Mouse (Mus musculus): ENCODE results near the gene 0610012G03Rik. TPM values are rescaled to one million over a fixed set of nuclear protein-coding genes. Genes with fewer than 3 reads are reported as not detected.
A peak's percentile ranks its signal among the peaks of the same experiment; 100 is the strongest.

Gene 0610012G03Rik
- polyA plus RNA-seq, 1 experiment from 2014 or later, result 93.5 TPM

GRCm38 (mm10) chr16:31926547-31927182 lies 21.6 kb downstream of the 0610012G03Rik start:
- ATAC-seq (ENCODE audit: low read depth) (no peak), DNase-seq (ENCODE audit: low spot score) (no peak)
- Histone ChIP-seq H3K9ac (ENCODE audit: low read depth, low read length) (no peak overlapping the region), H3K27ac (replicated peaks; ENCODE audit: low read depth, low read length) (no peak overlapping the region), H3K4me1 (ENCODE audit: control insufficient read depth, insufficient read depth, low read length) (no peaks in the 10 kb centered on the region), H3K9me3 (ENCODE audit: control insufficient read depth, low read length) (no peaks in the 10 kb centered on the region), H3K4me3 (ENCODE audit: low read depth, low read length) (no peak overlapping the region), H3K4me2 (ENCODE audit: low read depth, low read length) (no peak overlapping the region), H3K27me3 (replicated peaks; ENCODE audit: control insufficient read depth, insufficient read depth, low read length) (peaks cover 7% of the 10 kb centered on the region; the same call in 1 of the 2 replicates), H3K36me3 (ENCODE audit: control insufficient read depth, insufficient read depth, low read length) (no peaks in the 10 kb centered on the region)
- WGBS, result 76% methylated on average over 13 of the region's 13 CpGs

- no peak overlapping the region for H3K9ac ChIP-seq (ENCODE audit: low read depth, low read length)
- H3K36me3 ChIP-seq (ENCODE audit: control insufficient read depth, insufficient read depth, low read length), result no peaks in the 10 kb centered on the region
- no peak overlapping the region for H3K27ac ChIP-seq (replicated peaks; ENCODE audit: low read depth, low read length)
- ATAC-seq (ENCODE audit: low read depth), result no peak
- H3K4me2 ChIP-seq (ENCODE audit: low read depth, low read length), result no peak overlapping the region
- whole genome bisulfite sequencing, result 73% methylated on average over 6 of the region's 6 CpGs
- peaks cover 7% of the 10 kb centered on the region; the same call in 1 of the 2 replicates for H3K27me3 ChIP-seq (replicated peaks; ENCODE audit: control insufficient read depth, insufficient read depth, low read length)
- H3K9me3 ChIP-seq (ENCODE audit: control insufficient read depth, low read length), result no peaks in the 10 kb centered on the region
- H3K4me1 ChIP-seq (ENCODE audit: control insufficient read depth, insufficient read depth, low read length), result no peaks in the 10 kb centered on the region
- DNase-seq (ENCODE audit: low spot score), result no peak
- H3K4me3 ChIP-seq (ENCODE audit: low read depth, low read length), result no peak overlapping the region
Measured at GRCm38 (mm10) chr16:31926091-31926490, 22.2 kb downstream of the 0610012G03Rik start.

GRCm38 (mm10) chr16:31924368-31924767 lies 23.9 kb downstream of the 0610012G03Rik start:
- ATAC-seq (ENCODE audit: low read depth) (no peak), DNase-seq (ENCODE audit: low spot score) (no peak)
- no peaks in the 10 kb centered on the region for H3K4me1 ChIP-seq (ENCODE audit: control insufficient read depth, insufficient read depth, low read length)
- H3K4me3 ChIP-seq (ENCODE audit: low read depth, low read length), result no peak overlapping the region
- H3K36me3 ChIP-seq (ENCODE audit: control insufficient read depth, insufficient read depth, low read length), result no peaks in the 10 kb centered on the region
- no peak overlapping the region for H3K9ac ChIP-seq (ENCODE audit: low read depth, low read length)
- no peak overlapping the region for H3K4me2 ChIP-seq (ENCODE audit: low read depth, low read length)
- no peak overlapping the region for H3K27ac ChIP-seq (replicated peaks; ENCODE audit: low read depth, low read length)
- H3K9me3 ChIP-seq (ENCODE audit: control insufficient read depth, low read length), result no peaks in the 10 kb centered on the region
- H3K27me3 ChIP-seq (replicated peaks; ENCODE audit: control insufficient read depth, insufficient read depth, low read length), result no peaks in the 10 kb centered on the region
- 77% methylated on average over 6 of the region's 6 CpGs for WGBS

- peak overlapping the region; percentile 47; the same call in 1 of the 2 replicates for H3K9ac ChIP-seq (ENCODE audit: low read depth, low read length)
- ATAC-seq (ENCODE audit: low read depth) (peak; percentile 72; the same call in 1 of the 2 replicates), DNase-seq (ENCODE audit: low spot score) (peak; percentile 90)
- peak overlapping the region; percentile 35 for H3K4me2 ChIP-seq (ENCODE audit: low read depth, low read length)
- no peaks in the 10 kb centered on the region for H3K36me3 ChIP-seq (ENCODE audit: control insufficient read depth, insufficient read depth, low read length)
- H3K9me3 ChIP-seq (ENCODE audit: control insufficient read depth, low read length), result no peaks in the 10 kb centered on the region
- H3K4me1 ChIP-seq (ENCODE audit: control insufficient read depth, insufficient read depth, low read length), result no peaks in the 10 kb centered on the region
- 4% methylated on average over 14 of the region's 14 CpGs for WGBS
- H3K27me3 ChIP-seq (replicated peaks; ENCODE audit: control insufficient read depth, insufficient read depth, low read length), result no peaks in the 10 kb centered on the region
- no peak overlapping the region; the same call in 1 of the 2 replicates for H3K4me3 ChIP-seq (ENCODE audit: low read depth, low read length)
- no peak overlapping the region for H3K27ac ChIP-seq (replicated peaks; ENCODE audit: low read depth, low read length)
Measured at GRCm38 (mm10) chr16:31918248-31918724, 30.0 kb downstream of the 0610012G03Rik start.

GRCm38 (mm10) chr16:31917776-31918175 lies 30.5 kb downstream of the 0610012G03Rik start:
- 73% methylated on average over 11 of the region's 11 CpGs for WGBS
- H3K27me3 ChIP-seq (replicated peaks; ENCODE audit: control insufficient read depth, insufficient read depth, low read length), result no peaks in the 10 kb centered on the region
- no peak overlapping the region for H3K4me3 ChIP-seq (ENCODE audit: low read depth, low read length)
- no peaks in the 10 kb centered on the region for H3K4me1 ChIP-seq (ENCODE audit: control insufficient read depth, insufficient read depth, low read length)
- no peaks in the 10 kb centered on the region for H3K9me3 ChIP-seq (ENCODE audit: control insufficient read depth, low read length)
- no peak for ATAC-seq (ENCODE audit: low read depth)
- no peaks in the 10 kb centered on the region for H3K36me3 ChIP-seq (ENCODE audit: control insufficient read depth, insufficient read depth, low read length)
- H3K27ac ChIP-seq (replicated peaks; ENCODE audit: low read depth, low read length), result no peak overlapping the region
- DNase-seq (ENCODE audit: low spot score), result no peak
- peak overlapping the region; percentile 47; the same call in 1 of the 2 replicates for H3K9ac ChIP-seq (ENCODE audit: low read depth, low read length)
- H3K4me2 ChIP-seq (ENCODE audit: low read depth, low read length), result no peak overlapping the region

GRCm38 (mm10) chr16:31910281-31910847 lies 37.9 kb downstream of the 0610012G03Rik start:
- WGBS, result 67% methylated on average over 10 of the region's 10 CpGs
- Histone ChIP-seq H3K4me2 (ENCODE audit: low read depth, low read length) (no peak overlapping the region), H3K36me3 (ENCODE audit: control insufficient read depth, insufficient read depth, low read length) (no peaks in the 10 kb centered on the region), H3K4me3 (ENCODE audit: low read depth, low read length) (no peak overlapping the region), H3K27me3 (replicated peaks; ENCODE audit: control insufficient read depth, insufficient read depth, low read length) (no peaks in the 10 kb centered on the region), H3K27ac (replicated peaks; ENCODE audit: low read depth, low read length) (no peak overlapping the region), H3K4me1 (ENCODE audit: control insufficient read depth, insufficient read depth, low read length) (0 out of 2 replicates have a peak, but pooled peaks cover 4% of the 10 kb centered on the region), H3K9ac (ENCODE audit: low read depth, low read length) (no peak overlapping the region), H3K9me3 (ENCODE audit: control insufficient read depth, low read length) (no peaks in the 10 kb centered on the region)
- no peak for ATAC-seq (ENCODE audit: low read depth)
- DNase-seq (ENCODE audit: low spot score), result no peak

GRCm38 (mm10) chr16:31908959-31909358 lies 39.3 kb downstream of the 0610012G03Rik start:
- no peak overlapping the region for H3K4me3 ChIP-seq (ENCODE audit: low read depth, low read length)
- no peaks in the 10 kb centered on the region for H3K36me3 ChIP-seq (ENCODE audit: control insufficient read depth, insufficient read depth, low read length)
- H3K27ac ChIP-seq (replicated peaks; ENCODE audit: low read depth, low read length), result no peak overlapping the region
- 65% methylated on average over 11 of the region's 11 CpGs for WGBS
- no peak for DNase-seq (ENCODE audit: low spot score)
- 0 out of 2 replicates have a peak, but pooled peaks cover 4% of the 10 kb centered on the region for H3K4me1 ChIP-seq (ENCODE audit: control insufficient read depth, insufficient read depth, low read length)
- H3K4me2 ChIP-seq (ENCODE audit: low read depth, low read length), result peak overlapping the region; percentile 27; the same call in 1 of the 2 replicates
- H3K9me3 ChIP-seq (ENCODE audit: control insufficient read depth, low read length), result no peaks in the 10 kb centered on the region
- H3K27me3 ChIP-seq (replicated peaks; ENCODE audit: control insufficient read depth, insufficient read depth, low read length), result no peaks in the 10 kb centered on the region
- no peak overlapping the region for H3K9ac ChIP-seq (ENCODE audit: low read depth, low read length)
- ATAC-seq (ENCODE audit: low read depth), result no peak

DNA sequence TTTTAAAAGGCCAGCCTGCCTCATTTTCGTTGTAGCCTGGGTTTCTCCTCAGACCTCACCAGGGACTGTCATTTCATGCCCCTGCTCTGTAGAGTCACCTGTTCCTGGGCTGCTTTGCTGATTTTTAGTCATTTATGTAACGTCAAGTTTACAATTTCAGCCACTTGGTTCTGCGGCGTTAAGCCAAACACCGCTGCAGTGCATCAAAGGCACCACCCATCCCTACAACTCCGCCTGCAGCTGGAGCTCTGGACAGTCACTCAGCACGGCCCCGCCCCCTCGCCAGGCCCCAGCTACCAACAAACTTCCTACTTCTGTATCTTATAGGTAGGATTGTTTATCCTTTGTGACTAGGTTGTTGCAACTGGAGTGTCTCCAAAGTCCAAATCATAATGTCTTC lies 41.4 kb downstream of the 0610012G03Rik start:
- 0 out of 2 replicates have a peak, but pooled peaks cover 4% of the 10 kb centered on the region for H3K4me1 ChIP-seq (ENCODE audit: control insufficient read depth, insufficient read depth, low read length)

More for the DNA sequence above, 41.4 kb downstream of the 0610012G03Rik start:
- Histone ChIP-seq H3K9me3 (ENCODE audit: control insufficient read depth, low read length) (no peaks in the 10 kb centered on the region), H3K9ac (ENCODE audit: low read depth, low read length) (no peak overlapping the region), H3K4me2 (ENCODE audit: low read depth, low read length) (peak overlapping the region; percentile 38), H3K27ac (replicated peaks; ENCODE audit: low read depth, low read length) (no peak overlapping the region; the same call in 1 of the 2 replicates), H3K36me3 (ENCODE audit: control insufficient read depth, insufficient read depth, low read length) (no peaks in the 10 kb centered on the region), H3K4me3 (ENCODE audit: low read depth, low read length) (peak overlapping the region; percentile 2; the same call in 1 of the 2 replicates), H3K27me3 (replicated peaks; ENCODE audit: control insufficient read depth, insufficient read depth, low read length) (no peaks in the 10 kb centered on the region)
- DNase-seq (ENCODE audit: low spot score) (peak; percentile 52), ATAC-seq (ENCODE audit: low read depth) (0 out of 2 replicates have a peak, but pooled peaks have one; percentile 64)
- 6% methylated on average over 9 of the region's 9 CpGs for WGBS
